Mouse (Mus musculus) embryonic facial prominence, embryonic 15.5 days (tissue): ENCODE measurements around the gene Mcm2. TPM values are rescaled to one million over a fixed set of nuclear protein-coding genes. Genes with fewer than 3 reads are reported as not detected.

Source experiments
- ATAC-seq: fragments of 200-750 bp; cut with Nextera tagmentation; 2 replicates; pipeline ENCODE4 v1.8.0; 2017; ENCODE audit warnings: low read depth, moderate TSS enrichment; ENCODE audit not compliant: insufficient number of reproducible peaks, low FRiP score, low TSS enrichment
- H3K27ac ChIP-seq: fragments of 300-500 bp; sonication (generic); replicated peaks from 2 replicates; pipeline ENCODE4 v1.5.1; 2015; ENCODE audit warnings: mild to moderate bottlenecking, inconsistent platforms
- H3K27me3 ChIP-seq: fragments of 300-500 bp; sonication (generic); 2 replicates; pipeline ENCODE4 v1.6.1; 2015; ENCODE audit warnings: inconsistent platforms
- H3K36me3 ChIP-seq: fragments of 300-500 bp; sonication (generic); 2 replicates; pipeline ENCODE4 v1.6.1; 2015; ENCODE audit warnings: mild to moderate bottlenecking, inconsistent platforms
- H3K4me1 ChIP-seq: fragments of 300-500 bp; sonication (generic); 2 replicates; pipeline ENCODE4 v1.6.1; 2015; ENCODE audit warnings: inconsistent platforms
- H3K4me2 ChIP-seq: fragments of 300-500 bp; sonication (generic); replicated peaks from 2 replicates; pipeline ENCODE4 v1.6.1; 2015; ENCODE audit warnings: mild to moderate bottlenecking, inconsistent platforms
- H3K4me3 ChIP-seq: fragments of 300-500 bp; sonication (generic); replicated peaks from 2 replicates; pipeline ENCODE4 v1.5.1; 2015; ENCODE audit warnings: mild to moderate bottlenecking, inconsistent platforms
- H3K9ac ChIP-seq: fragments of 300-500 bp; sonication (generic); 2 replicates; pipeline ENCODE4 v1.6.1; 2015; ENCODE audit warnings: inconsistent platforms
- H3K9me3 ChIP-seq: fragments of 300-500 bp; sonication (generic); replicated peaks from 2 replicates; pipeline ENCODE4 v1.6.1; 2016; ENCODE audit warnings: inconsistent platforms
- WGBS: fragments of 180-500 bp; shearing (Covaris S2); methylation state at CpG from one replicate; pipeline ENCODE4 v1.1.7; 2015; 5-methylcytosine and 5-hydroxymethylcytosine counted together
- polyA plus RNA-seq: library from polyadenylated mRNA; unstranded; fragments of >200 nt; fragmentation: Nextera tagmentation; extraction: Ambion mirVana; gene quantifications from 2 replicates; pipeline ENCODE4 v1.2.1, GENCODE M21; 2015

The Mcm2 gene
- polyA plus RNA-seq, 1 experiment from 2014 or later, result 101 TPM

DNA sequence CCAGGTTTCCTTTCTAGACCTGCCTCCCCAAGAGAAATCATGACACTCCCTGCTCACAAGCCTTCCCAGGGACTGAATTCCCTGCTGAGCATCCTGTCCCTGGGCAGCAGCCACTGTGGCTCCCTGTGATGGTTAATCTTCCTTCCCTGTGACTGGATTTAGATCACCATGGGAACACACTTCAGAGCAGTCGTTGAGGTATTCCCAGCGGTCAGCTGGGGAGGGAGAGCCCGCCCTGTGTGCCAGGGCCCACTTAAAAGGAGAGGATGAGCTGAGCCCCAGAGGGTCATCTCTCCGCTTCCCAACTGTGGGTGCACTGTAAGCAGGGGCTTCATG lies 38.6 kb upstream of the Mcm2 start:
- 56% methylated on average over 4 of the region's 4 CpGs for WGBS
- H3K4me1 ChIP-seq, result peaks cover 51% of the 10 kb centered on the region
- no peak overlapping the region for H3K9ac ChIP-seq

DNA sequence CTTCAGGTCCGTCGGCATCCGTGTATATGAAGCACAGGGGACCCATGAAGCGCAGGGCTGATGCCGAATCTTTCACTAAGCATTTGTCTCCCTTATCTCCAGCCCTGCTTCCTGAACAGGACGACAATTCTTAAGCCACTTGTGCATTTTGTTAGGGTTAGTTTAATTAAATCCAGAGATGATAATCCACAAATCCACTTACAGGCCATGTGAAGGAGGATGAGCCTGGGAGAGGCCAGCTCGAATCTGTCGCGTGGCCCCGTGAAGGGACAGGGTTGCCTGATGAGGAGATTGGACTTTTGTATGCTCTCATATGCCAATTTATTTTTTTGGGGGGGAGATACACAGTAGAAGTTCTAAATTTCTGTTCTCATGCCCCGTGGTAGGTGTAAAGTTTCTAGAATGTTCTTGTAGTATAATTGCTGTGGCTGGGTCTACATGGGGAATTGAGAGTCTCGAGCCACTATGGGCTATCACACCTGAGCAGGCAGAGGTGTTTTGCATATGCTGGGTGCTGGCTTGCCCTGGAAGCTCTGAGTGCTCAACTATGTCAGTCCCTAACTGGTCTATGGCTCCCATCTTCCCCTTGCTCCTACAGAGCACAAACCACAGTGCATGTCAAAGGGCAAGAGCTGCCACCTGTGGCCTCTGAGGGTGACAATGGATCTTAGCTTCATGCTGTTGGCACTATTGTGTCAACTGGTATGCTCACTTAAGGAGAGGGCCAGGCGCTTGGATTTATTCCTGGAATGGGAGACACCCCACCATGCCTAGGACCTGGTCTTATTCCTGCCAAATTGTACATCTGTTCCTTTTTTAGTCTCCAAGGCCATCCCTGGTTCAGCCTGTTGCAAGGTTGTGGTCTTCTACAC lies 38.0 kb upstream of the Mcm2 start:
- no peak for ATAC-seq
- H3K4me2 ChIP-seq, result no peak overlapping the region
- H3K4me1 ChIP-seq, result peaks cover 51% of the 10 kb centered on the region
- no peak overlapping the region for H3K4me3 ChIP-seq
- 51% methylated on average over 13 of the region's 13 CpGs for WGBS
- no peak overlapping the region for H3K9ac ChIP-seq
- H3K27me3 ChIP-seq, result 0 out of 2 replicates have a peak, but pooled peaks cover 3% of the 10 kb centered on the region
- H3K27ac ChIP-seq, result no peak overlapping the region
- H3K36me3 ChIP-seq, result no peaks in the 10 kb centered on the region
- H3K9me3 ChIP-seq, result no peaks in the 10 kb centered on the region

More for the DNA sequence above, 38.6 kb upstream of the Mcm2 start:
- Histone ChIP-seq H3K27me3 (0 out of 2 replicates have a peak, but pooled peaks cover 3% of the 10 kb centered on the region), H3K36me3 (no peaks in the 10 kb centered on the region), H3K4me2 (no peak overlapping the region), H3K9me3 (no peaks in the 10 kb centered on the region), H3K4me3 (no peak overlapping the region), H3K27ac (no peak overlapping the region)
- ATAC-seq, result no peak

DNA sequence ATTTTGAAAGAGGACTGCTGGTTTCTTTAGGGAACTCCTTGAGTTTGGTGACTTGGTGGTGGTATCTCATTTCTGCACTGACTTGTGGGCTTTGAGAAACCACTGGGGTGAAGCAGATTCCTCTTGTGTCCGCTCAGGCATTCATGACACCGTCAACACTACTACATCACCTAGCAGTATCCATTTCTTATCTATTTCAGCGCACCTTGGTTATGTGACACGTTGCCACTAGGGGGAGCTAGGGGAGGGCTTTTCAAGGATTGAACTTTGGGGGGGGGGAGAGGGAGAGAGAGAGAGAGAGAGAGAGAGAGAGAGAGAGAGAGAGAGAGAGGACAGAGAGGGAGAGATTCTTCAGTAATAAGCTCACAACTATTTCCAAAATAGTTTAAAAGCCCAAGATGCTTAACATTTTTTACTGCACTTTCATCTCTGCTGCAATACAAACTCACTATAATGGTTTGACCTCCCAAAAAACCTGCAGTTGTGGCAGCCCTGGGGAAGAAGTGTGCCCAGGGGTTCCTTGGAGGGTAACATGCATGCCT lies 37.2 kb upstream of the Mcm2 start:
- peaks cover 47% of the 10 kb centered on the region for H3K4me1 ChIP-seq
- WGBS, result 11% methylated on average over 4 of the region's 4 CpGs
- no peak for ATAC-seq

DNA sequence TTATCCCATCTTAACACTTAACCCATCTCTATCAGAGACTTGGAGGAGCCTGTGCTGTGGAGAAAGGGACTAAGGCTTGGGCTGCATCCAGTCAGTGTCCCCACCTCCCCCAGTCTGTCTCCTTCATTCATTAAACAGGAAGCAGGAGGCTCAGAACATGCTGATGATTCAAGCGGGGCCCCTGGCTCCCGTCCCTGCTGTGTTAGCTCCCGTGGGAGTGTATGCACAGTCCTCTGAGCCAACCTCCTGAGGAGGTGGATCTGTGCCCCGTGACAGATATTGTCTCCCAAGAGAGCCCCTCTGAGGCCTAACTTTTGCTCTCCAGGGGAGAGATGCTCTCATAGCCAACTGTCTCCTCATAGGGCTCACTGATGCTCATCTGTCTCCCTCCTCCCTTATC lies 36.2 kb upstream of the Mcm2 start:
- Histone ChIP-seq H3K27ac (no peak overlapping the region), H3K4me2 (no peak overlapping the region), H3K27me3 (0 out of 2 replicates have a peak, but pooled peaks cover 3% of the 10 kb centered on the region), H3K9me3 (no peaks in the 10 kb centered on the region), H3K36me3 (no peaks in the 10 kb centered on the region), H3K4me1 (peaks cover 37% of the 10 kb centered on the region), H3K9ac (no peak overlapping the region), H3K4me3 (no peak overlapping the region)
- WGBS, result 21% methylated on average over 4 of the region's 4 CpGs
- no peak for ATAC-seq

More for the DNA sequence above, 37.2 kb upstream of the Mcm2 start:
- Histone ChIP-seq H3K4me2 (no peak overlapping the region), H3K4me3 (no peak overlapping the region), H3K27me3 (0 out of 2 replicates have a peak, but pooled peaks cover 3% of the 10 kb centered on the region), H3K9ac (no peak overlapping the region), H3K36me3 (no peaks in the 10 kb centered on the region), H3K9me3 (no peaks in the 10 kb centered on the region), H3K27ac (no peak overlapping the region)

DNA sequence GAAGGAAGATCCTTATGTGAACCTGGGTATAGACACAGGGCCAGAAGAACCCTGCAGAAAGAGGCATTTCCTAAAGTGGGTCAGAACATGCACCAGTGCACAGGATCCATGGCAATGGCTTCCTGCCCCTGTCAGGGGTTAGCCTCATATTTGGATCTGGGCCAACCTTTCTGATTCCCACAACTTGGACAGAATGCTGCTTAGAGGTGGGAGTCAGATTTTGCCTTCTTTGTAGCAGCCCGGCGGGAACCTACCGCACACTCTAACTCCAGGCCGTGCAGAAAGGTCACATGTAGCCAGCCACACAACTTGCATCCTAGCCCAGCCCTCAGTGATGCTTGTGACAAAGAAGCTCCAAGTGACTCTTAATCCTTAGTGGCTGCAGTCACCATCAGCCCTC lies 35.6 kb upstream of the Mcm2 start:
- no peaks in the 10 kb centered on the region for H3K36me3 ChIP-seq
- H3K9me3 ChIP-seq, result no peaks in the 10 kb centered on the region
- H3K4me1 ChIP-seq, result peaks cover 31% of the 10 kb centered on the region
- 0 out of 2 replicates have a peak, but pooled peaks cover 3% of the 10 kb centered on the region for H3K27me3 ChIP-seq
- H3K4me2 ChIP-seq, result no peak overlapping the region
- ATAC-seq, result no peak
- no peak overlapping the region for H3K27ac ChIP-seq
- H3K9ac ChIP-seq, result no peak overlapping the region
- no peak overlapping the region for H3K4me3 ChIP-seq
- WGBS, result 62% methylated on average over 4 of the region's 4 CpGs

DNA sequence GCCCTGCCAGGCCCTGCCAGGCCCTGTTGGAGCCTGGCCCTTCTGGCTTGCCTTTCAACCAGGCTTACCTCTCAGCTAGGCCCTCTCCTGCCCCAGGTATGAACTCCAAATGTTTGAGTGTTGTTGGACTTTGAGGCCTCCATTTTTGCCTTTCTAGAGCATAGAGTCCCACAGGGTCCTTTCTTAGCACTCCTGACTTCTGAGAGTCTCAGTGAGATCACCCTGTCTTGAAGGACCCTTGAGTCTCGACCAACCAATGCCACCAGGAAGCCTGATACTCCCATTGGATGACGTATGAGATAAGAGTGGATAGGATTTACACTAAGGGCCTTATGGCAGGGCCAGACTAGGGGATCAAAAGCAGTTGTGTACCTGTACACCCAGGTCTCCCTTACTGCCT lies 32.9 kb upstream of the Mcm2 start:
- H3K27me3 ChIP-seq, result no peaks in the 10 kb centered on the region
- H3K27ac ChIP-seq, result no peak overlapping the region
- H3K9ac ChIP-seq, result no peak overlapping the region
- H3K4me1 ChIP-seq, result peaks cover 31% of the 10 kb centered on the region
- 63% methylated on average over 2 of the region's 2 CpGs for WGBS
- H3K9me3 ChIP-seq, result no peaks in the 10 kb centered on the region
- H3K36me3 ChIP-seq, result no peaks in the 10 kb centered on the region
- ATAC-seq, result no peak
- no peak overlapping the region for H3K4me2 ChIP-seq
- no peak overlapping the region for H3K4me3 ChIP-seq

GRCm38 (mm10) chr6:88930049-88930448 lies 31.5 kb upstream of the Mcm2 start:
- Histone ChIP-seq H3K9me3 (no peaks in the 10 kb centered on the region), H3K27me3 (no peaks in the 10 kb centered on the region), H3K4me1 (peaks cover 33% of the 10 kb centered on the region), H3K27ac (no peak overlapping the region), H3K4me3 (no peak overlapping the region), H3K36me3 (no peaks in the 10 kb centered on the region), H3K4me2 (no peak overlapping the region), H3K9ac (no peak overlapping the region)
- 74% methylated on average over 7 of the region's 7 CpGs for WGBS
- ATAC-seq, result no peak

GRCm38 (mm10) chr6:88929451-88929850 lies 30.9 kb upstream of the Mcm2 start:
- Histone ChIP-seq H3K27me3 (no peaks in the 10 kb centered on the region), H3K4me3 (no peak overlapping the region), H3K36me3 (no peaks in the 10 kb centered on the region), H3K9ac (no peak overlapping the region), H3K27ac (no peak overlapping the region), H3K4me2 (no peak overlapping the region), H3K4me1 (peaks cover 33% of the 10 kb centered on the region), H3K9me3 (no peaks in the 10 kb centered on the region)
- 58% methylated on average over 6 of the region's 6 CpGs for WGBS
- ATAC-seq, result no peak

GRCm38 (mm10) chr6:88928576-88928975 lies 30.0 kb upstream of the Mcm2 start:
- H3K4me1 ChIP-seq, result peaks cover 42% of the 10 kb centered on the region
- 56% methylated on average over 5 of the region's 5 CpGs for WGBS
- H3K27me3 ChIP-seq, result no peaks in the 10 kb centered on the region
- no peak overlapping the region for H3K4me2 ChIP-seq
- no peak overlapping the region for H3K4me3 ChIP-seq
- no peaks in the 10 kb centered on the region for H3K36me3 ChIP-seq
- no peak overlapping the region for H3K27ac ChIP-seq
- no peaks in the 10 kb centered on the region for H3K9me3 ChIP-seq
- no peak for ATAC-seq
- no peak overlapping the region for H3K9ac ChIP-seq

GRCm38 (mm10) chr6:88928026-88928425 lies 29.4 kb upstream of the Mcm2 start:
- Histone ChIP-seq H3K4me3 (no peak overlapping the region), H3K27me3 (no peaks in the 10 kb centered on the region), H3K27ac (no peak overlapping the region), H3K9ac (no peak overlapping the region), H3K4me2 (no peak overlapping the region), H3K9me3 (no peaks in the 10 kb centered on the region), H3K36me3 (no peaks in the 10 kb centered on the region), H3K4me1 (peaks cover 42% of the 10 kb centered on the region)
- ATAC-seq, result no peak
- WGBS, result 85% methylated on average over 1 of the region's 1 CpGs

DNA sequence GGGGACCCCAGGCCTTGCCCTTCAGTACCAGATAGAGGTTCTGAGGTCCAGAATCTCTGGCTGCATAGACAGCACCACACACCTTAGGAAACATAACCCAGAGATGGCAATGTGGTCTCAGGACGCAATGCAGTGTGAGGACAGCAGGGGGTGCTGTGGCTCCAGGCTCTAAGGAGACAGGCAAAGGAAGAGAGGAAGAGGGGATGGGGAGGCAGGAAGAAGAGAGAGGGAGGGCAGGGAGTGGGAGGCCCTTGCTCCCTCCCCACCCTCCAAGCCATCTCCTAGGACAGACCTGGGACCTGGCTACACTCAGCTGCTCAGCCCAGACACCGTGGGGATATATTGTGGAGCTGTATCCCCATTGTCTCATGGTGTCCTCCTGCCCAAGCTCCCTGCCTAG lies 29.0 kb upstream of the Mcm2 start:
- Histone ChIP-seq H3K27ac (no peak overlapping the region), H3K4me3 (no peak overlapping the region), H3K27me3 (no peaks in the 10 kb centered on the region), H3K4me1 (peaks cover 42% of the 10 kb centered on the region), H3K36me3 (no peaks in the 10 kb centered on the region), H3K9me3 (no peaks in the 10 kb centered on the region), H3K9ac (no peak overlapping the region), H3K4me2 (no peak overlapping the region)
- 11% methylated on average over 2 of the region's 2 CpGs for WGBS
- ATAC-seq, result no peak

DNA sequence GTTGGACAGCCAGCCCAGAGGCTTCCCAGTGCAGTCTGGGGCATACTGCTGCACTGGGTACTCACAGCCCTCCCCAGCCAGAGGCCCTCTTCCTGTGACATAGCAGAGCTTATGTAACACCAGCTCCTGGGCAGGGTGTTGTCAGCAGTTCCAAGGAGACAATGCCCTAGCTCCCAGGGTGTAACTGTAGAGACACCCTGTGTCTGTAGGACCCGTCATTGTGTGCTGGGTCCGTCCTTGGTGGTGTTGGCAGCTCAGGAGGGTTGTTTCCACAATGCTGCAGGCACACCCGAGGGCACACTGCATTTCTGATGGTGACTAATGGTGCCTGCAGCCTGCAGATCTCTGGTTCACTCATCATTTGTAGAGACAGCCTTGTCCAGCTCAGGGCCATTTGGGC lies 28.3 kb upstream of the Mcm2 start:
- H3K27ac ChIP-seq, result no peak overlapping the region
- H3K27me3 ChIP-seq, result no peaks in the 10 kb centered on the region
- H3K4me2 ChIP-seq, result no peak overlapping the region
- peaks cover 42% of the 10 kb centered on the region for H3K4me1 ChIP-seq
- ATAC-seq, result no peak
- no peak overlapping the region for H3K9ac ChIP-seq
- 51% methylated on average over 3 of the region's 3 CpGs for WGBS
- no peaks in the 10 kb centered on the region for H3K9me3 ChIP-seq
- no peak overlapping the region for H3K4me3 ChIP-seq
- H3K36me3 ChIP-seq, result no peaks in the 10 kb centered on the region
